Mouse (Mus musculus): ENCODE results near the gene Sirt2.

The Sirt2 gene

GRCm38 (mm10) chr7:28766173-28766879, at the start of gene Sirt2:
Gene Sirt2 (plus strand): TSS chr7:28766735.
- DNase-seq (ENCODE audit: low spot score in 2 of 2), result peak; percentile 92 to 98

GRCm38 (mm10) chr7:28717726-28718125, 48.8 kb upstream of the Sirt2 start:
- DNase-seq (ENCODE audit: low spot score in 2 of 2), result no peak

- DNase-seq (ENCODE audit: low spot score in 2 of 2), result no peak
Observed at GRCm38 (mm10) chr7:28719159-28719558, 47.4 kb upstream of the Sirt2 start.

- no peak for DNase-seq (ENCODE audit: low spot score in 2 of 2)
Observed at GRCm38 (mm10) chr7:28719650-28720049, 46.9 kb upstream of the Sirt2 start.

DNA sequence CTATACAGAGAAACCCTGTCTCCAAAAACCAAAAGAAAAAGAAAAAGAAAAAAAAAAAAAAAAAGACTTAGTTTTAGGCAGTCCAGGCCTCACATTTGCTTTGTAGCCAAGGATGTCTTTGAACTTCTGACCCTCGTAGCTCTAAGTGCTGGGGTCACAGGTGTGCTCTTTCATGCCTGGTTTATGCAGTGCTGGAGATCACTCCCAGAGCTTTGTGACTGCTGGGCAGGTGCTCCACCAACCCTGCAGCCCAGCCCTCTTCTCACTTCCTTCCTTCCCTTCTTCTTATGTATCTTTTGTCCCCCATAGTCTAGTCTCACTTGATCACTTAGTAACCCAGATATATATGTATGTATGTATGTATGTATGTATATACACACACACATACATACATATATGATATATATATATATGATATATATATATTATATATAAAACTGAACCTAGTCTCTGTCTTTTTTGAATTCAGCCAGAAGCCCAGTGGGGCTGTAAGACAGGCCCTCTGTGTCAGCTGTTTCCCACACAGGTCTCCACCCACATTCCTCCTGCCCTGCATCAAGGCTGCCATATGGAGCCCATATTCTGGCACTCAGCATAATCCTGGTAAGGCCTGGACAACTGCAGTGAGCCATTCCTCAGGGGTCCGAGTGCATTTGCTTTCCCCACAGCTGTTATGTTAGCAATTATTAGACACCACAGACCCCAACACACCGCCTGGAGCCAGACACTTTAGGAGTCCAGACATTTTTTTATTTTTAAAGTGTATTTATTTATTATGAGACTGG, 45.6 kb upstream of the Sirt2 start:
- DNase-seq (ENCODE audit: low spot score in 2 of 2), result no peak

GRCm38 (mm10) chr7:28722079-28722478, 44.5 kb upstream of the Sirt2 start:
- DNase-seq (ENCODE audit: low spot score in 2 of 2), result no peak

DNA sequence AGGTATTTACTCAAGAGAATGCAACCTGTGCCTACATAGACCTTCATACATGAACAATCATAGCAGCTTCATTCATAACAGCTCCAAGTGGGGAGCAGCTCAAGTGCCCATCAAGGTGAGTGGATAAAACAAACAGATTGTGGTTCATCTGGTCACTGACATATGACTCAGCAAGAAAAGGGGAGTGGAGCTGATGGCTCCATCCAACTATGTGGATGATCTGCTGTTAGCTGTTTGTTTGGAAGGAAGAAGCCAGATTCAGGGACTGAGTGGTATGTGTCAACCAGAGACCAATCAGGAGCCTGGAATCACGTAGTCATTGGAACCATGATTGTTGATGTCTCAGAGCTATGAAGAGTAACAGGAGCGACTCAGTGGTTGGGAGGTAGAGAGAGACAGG, 41.9 kb upstream of the Sirt2 start:
- no peak for DNase-seq (ENCODE audit: low spot score in 2 of 2)

GRCm38 (mm10) chr7:28726600-28726999, 39.9 kb upstream of the Sirt2 start:
- DNase-seq (ENCODE audit: low spot score in 2 of 2), result peak; percentile 66 to 75

DNA sequence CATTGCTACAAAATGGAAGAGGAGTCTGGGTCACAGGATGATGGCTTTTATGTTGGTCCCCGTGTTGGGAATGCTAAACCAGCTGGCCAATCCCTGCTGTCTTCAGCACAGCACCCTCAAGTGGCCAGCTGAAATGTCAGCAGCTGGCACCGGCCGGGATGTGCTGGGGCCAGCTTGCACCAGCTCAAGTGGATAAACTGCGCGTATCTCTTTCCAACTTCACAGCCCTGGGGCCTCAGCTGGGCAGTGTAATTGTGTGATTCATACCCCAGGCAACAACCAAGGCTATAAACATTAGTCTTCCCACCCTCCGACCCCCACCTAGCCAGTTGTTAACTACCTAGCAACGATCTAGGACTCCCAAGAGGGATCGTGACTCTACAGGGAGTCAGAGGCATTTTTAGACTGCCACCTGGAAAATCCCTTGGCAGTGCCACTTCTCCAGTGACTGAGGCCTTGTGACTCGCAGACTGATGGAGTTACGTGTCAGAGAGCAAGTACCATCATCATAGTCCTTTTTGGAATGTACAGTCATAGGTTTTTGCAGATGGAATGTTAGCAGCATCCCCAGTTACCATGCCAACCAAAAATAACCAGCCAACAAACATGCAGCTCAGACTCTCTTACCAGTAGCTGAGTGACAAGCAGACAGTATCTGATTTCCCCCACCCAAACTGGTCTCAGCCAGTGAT, 38.7 kb upstream of the Sirt2 start:
- DNase-seq (ENCODE audit: low spot score in 2 of 2), result no peak

- DNase-seq (ENCODE audit: low spot score in 2 of 2), result peak; percentile 61 to 79
Observed at GRCm38 (mm10) chr7:28732341-28733142, 34.0 kb upstream of the Sirt2 start.

- DNase-seq (ENCODE audit: low spot score in 2 of 2), result no peak
Observed at GRCm38 (mm10) chr7:28733211-28733610, 33.3 kb upstream of the Sirt2 start.

DNA sequence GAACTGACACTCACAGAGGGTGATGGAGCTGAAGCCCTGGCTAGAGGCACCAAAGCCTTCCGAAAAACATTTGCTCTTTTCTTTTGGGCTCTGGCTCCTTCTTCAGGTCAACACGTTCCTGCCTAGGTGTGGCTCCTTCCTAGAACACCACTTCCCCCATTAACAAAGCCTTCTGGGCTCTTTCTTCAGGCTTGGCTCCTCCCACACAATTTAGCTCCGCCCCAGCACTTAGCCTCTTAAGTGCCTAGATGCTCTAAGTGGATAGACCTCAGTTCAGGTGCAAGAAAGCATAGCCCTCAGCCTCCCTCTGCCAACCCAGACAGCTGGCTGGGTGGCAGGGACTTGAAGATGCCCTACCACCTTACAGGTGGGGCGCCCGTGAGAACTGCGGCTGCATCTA, 30.8 kb upstream of the Sirt2 start:
- no peak for DNase-seq (ENCODE audit: low spot score in 2 of 2)

- DNase-seq (ENCODE audit: low spot score in 2 of 2), result no peak
Observed at GRCm38 (mm10) chr7:28739829-28740228, 26.7 kb upstream of the Sirt2 start.

DNA sequence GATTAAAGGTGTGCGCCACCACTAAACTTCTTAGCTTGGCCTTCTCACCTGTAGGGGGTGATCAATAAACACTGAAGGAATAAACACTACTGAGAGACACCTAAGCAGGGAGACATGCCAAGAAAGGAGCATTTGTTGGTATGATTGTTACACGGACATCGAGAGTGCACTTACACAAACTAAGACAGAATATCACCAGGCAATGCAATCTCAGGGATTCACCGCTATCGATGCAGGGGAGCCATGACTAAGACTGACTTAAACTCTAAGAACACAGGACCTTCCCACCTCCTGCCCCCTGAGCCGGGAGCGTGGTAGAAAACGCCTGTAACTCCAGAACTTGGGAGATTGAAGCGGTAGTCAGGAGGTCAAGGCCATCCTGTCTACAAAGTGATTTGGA, 25.6 kb upstream of the Sirt2 start:
- no peak for DNase-seq (ENCODE audit: low spot score in 2 of 2)

DNA sequence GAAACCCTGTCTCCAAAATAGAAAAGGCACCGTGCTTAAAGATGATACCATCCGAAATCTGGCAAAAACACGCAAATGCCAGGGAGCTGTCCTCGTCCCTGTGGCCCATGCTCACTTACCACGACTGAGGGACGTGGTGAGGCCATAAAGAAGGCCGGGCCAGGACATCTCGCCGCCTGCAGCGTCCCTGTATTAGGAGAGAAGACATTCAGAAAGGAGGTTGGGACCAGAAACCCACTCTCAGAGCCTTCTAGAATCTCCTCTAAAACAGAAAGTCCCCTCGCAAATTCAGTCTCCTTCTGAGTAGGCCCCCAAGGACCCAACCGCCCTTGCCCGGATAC, 25.2 kb upstream of the Sirt2 start:
- no peak for DNase-seq (ENCODE audit: low spot score in 2 of 2)

- DNase-seq (ENCODE audit: low spot score in 2 of 2), result peak; percentile 93 to 95
Observed at GRCm38 (mm10) chr7:28741709-28742438, 24.7 kb upstream of the Sirt2 start, which contains the start of the genes Mrps12 and Sars2. Gene Mrps12 (minus strand): TSS chr7:28741820. Gene Sars2 (plus strand): TSS chr7:28741992.

GRCm38 (mm10) chr7:28749935-28750334, 16.6 kb upstream of the Sirt2 start:
- DNase-seq (ENCODE audit: low spot score in 2 of 2), result no peak

- no peak for DNase-seq (ENCODE audit: low spot score in 2 of 2)
Observed at GRCm38 (mm10) chr7:28756079-28756478, 10.5 kb upstream of the Sirt2 start, which contains the start of gene Ccer2. Gene Ccer2 (plus strand): TSS chr7:28756174.

- DNase-seq (ENCODE audit: low spot score in 2 of 2), result no peak
Observed at GRCm38 (mm10) chr7:28758623-28759022, 7.9 kb upstream of the Sirt2 start.

DNA sequence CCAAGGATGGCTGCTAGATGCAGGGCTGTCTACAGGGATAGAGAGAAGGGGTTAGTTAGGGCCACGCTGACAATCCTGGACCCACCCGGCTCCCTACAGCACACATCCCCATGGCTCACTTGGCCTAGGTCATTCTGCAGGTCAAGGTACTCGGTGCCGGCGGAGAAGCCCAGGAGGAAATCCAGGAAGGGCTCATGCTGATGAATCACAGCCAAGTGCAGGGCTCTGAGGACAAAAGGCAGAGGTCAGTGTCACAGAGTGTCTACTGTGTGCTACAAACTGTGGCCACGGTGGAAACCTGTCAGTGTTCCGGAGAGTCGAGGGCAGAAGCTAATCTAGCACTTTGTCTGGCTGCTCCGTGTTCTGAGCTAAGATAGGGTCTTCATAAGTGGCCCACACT, 4.6 kb upstream of the Sirt2 start:
- no peak for DNase-seq (ENCODE audit: low spot score in 2 of 2)

- DNase-seq (ENCODE audit: low spot score in 2 of 2), result no peak
Observed at GRCm38 (mm10) chr7:28765211-28765610, 1.3 kb upstream of the Sirt2 start.
